Mouse (Mus musculus) MEL (cell line): ENCODE measurements around the gene Gm10300. TPM values are rescaled to one million over a fixed set of nuclear protein-coding genes. Genes with fewer than 3 reads are reported as not detected.
A peak's percentile ranks its signal among the peaks of the same experiment; 100 is the strongest.

Source experiments
- DNase-seq: peaks from one replicate; pipeline ENCODE4 v3.0.0; 2011; ENCODE audit warnings: low read depth, low spot score
- H3K27ac ChIP-seq: 2 replicates; pipeline ENCODE4 v1.5.1; 2012; ENCODE audit warnings: low read depth, mild to moderate bottlenecking, control low read depth, low read length, moderate library complexity; ENCODE audit not compliant: control insufficient read depth
- H3K27me3 ChIP-seq, 2 experiments: fragments of 150-350 bp in 1 of 2; sonication (generic) in 1 of 2; 2 replicates each; pipeline ENCODE4 v1.6.1; 2012; ENCODE audit warnings: low read length in 2 of 2, mild to moderate bottlenecking in 2 of 2, improper control_type of control experiment in 1 of 2, moderate library complexity in 1 of 2; ENCODE audit not compliant: insufficient read depth in 2 of 2, control insufficient read depth in 1 of 2
- H3K36me3 ChIP-seq, 2 experiments: 2 replicates each; pipeline ENCODE4 v1.6.1; 2012 to 2014; ENCODE audit warnings: low read length in 2 of 2, improper control_type of control experiment in 1 of 2, inconsistent platforms in 1 of 2, mild to moderate bottlenecking in 1 of 2; ENCODE audit not compliant: insufficient read depth in 2 of 2, control insufficient read depth in 1 of 2
- H3K4me1 ChIP-seq, 2 experiments: fragments of 150-350 bp in 1 of 2; sonication (generic) in 1 of 2; 2 replicates each; pipeline ENCODE4 v1.6.1; 2012; ENCODE audit warnings: low read length in 2 of 2, improper control_type of control experiment in 1 of 2, mild to moderate bottlenecking in 1 of 2; ENCODE audit not compliant: insufficient read depth in 2 of 2, control insufficient read depth in 1 of 2
- H3K4me3 ChIP-seq, 2 experiments: fragments of 150-350 bp in 1 of 2; sonication (generic) in 1 of 2; 2 replicates each; pipeline ENCODE4 v1.5.1; 2012; ENCODE audit warnings: low read depth in 2 of 2, low read length in 2 of 2, mild to moderate bottlenecking in 2 of 2, moderate library complexity in 2 of 2, control low read depth in 1 of 2, improper control_type of control experiment in 1 of 2; ENCODE audit not compliant: control insufficient read depth in 1 of 2, insufficient read depth in 1 of 2
- H3K79me2 ChIP-seq: 2 replicates; pipeline ENCODE4 v1.6.1; 2012; ENCODE audit warnings: mild to moderate bottlenecking, low read length, moderate library complexity; ENCODE audit not compliant: control insufficient read depth, poor library complexity, insufficient read depth
- H3K9ac ChIP-seq: 2 replicates; pipeline ENCODE4 v1.6.1; 2012; ENCODE audit warnings: low read depth, mild to moderate bottlenecking, control low read depth, low read length, moderate library complexity; ENCODE audit not compliant: control insufficient read depth, poor library complexity, severe bottlenecking
- H3K9me3 ChIP-seq: fragments of 150-350 bp; sonication (generic); replicated peaks from 2 replicates; pipeline ENCODE4 v1.6.1; 2012; ENCODE audit warnings: mild to moderate bottlenecking, low read length, improper control_type of control experiment, moderate library complexity; ENCODE audit not compliant: insufficient read depth
- BHLHE40 ChIP-seq: IDR thresholded peaks from 2 replicates; pipeline ENCODE4 v1.6.1; 2012; ENCODE audit warnings: low read depth, mild to moderate bottlenecking, inconsistent platforms, low read length, improper control_type of control experiment, borderline replicate concordance
- CHD1 ChIP-seq: IDR thresholded peaks from 2 replicates; pipeline ENCODE4 v1.6.1; 2012; ENCODE audit warnings: low read depth, mild to moderate bottlenecking, inconsistent platforms, low read length, improper control_type of control experiment
- CHD2 ChIP-seq: IDR thresholded peaks from 2 replicates; pipeline ENCODE4 v1.6.1; 2011; ENCODE audit warnings: low read length, improper control_type of control experiment
- CTCF ChIP-seq, 3 experiments: IDR thresholded peaks in 2 of 3; conservative IDR thresholded peaks in 1 of 3; 2 replicates each; pipeline ENCODE4 v1.5.1; 2011 to 2012; ENCODE audit warnings: low read length in 3 of 3, low read depth in 2 of 3, mild to moderate bottlenecking in 2 of 3, improper control_type of control experiment in 1 of 3, inconsistent platforms in 1 of 3, mixed read lengths in 1 of 3, moderate library complexity in 1 of 3; ENCODE audit not compliant: control insufficient read depth in 1 of 3, insufficient read depth in 1 of 3, poor library complexity in 1 of 3, severe bottlenecking in 1 of 3
- E2F4 ChIP-seq: IDR thresholded peaks from 2 replicates; pipeline ENCODE4 v1.6.1; 2011; ENCODE audit warnings: low read depth, low read length, improper control_type of control experiment, borderline replicate concordance
- ELF1 ChIP-seq: IDR thresholded peaks from 2 replicates; pipeline ENCODE4 v1.6.1; 2014; ENCODE audit warnings: low read depth, mild to moderate bottlenecking, inconsistent platforms, low read length, improper control_type of control experiment, moderate library complexity
- EP300 ChIP-seq, 2 experiments: IDR thresholded peaks; 2 replicates each; pipeline ENCODE4 v1.6.1; 2011; ENCODE audit warnings: improper control_type of control experiment in 2 of 2, low read length in 2 of 2, low read depth in 1 of 2, mild to moderate bottlenecking in 1 of 2
- GABPA ChIP-seq: IDR thresholded peaks from 2 replicates; pipeline ENCODE4 v1.6.1; 2012; ENCODE audit warnings: low read depth, mild to moderate bottlenecking, inconsistent platforms, low read length, improper control_type of control experiment, moderate library complexity
- GATA1 ChIP-seq: IDR thresholded peaks from 2 replicates; pipeline ENCODE4 v1.6.1; 2011; ENCODE audit warnings: low read depth, low read length, improper control_type of control experiment
- HCFC1 ChIP-seq: IDR thresholded peaks from 2 replicates; pipeline ENCODE4 v1.6.1; 2012; ENCODE audit warnings: low read depth, mild to moderate bottlenecking, inconsistent platforms, low read length, improper control_type of control experiment, moderate library complexity
- JUND ChIP-seq: IDR thresholded peaks from 2 replicates; pipeline ENCODE4 v1.6.1; 2011; ENCODE audit warnings: low read depth, mild to moderate bottlenecking, improper control_type of control experiment, low read length
- KAT2A ChIP-seq: conservative IDR thresholded peaks from 2 replicates; pipeline ENCODE4 v1.6.1; 2012; ENCODE audit warnings: low read depth, low read length, improper control_type of control experiment, inconsistent platforms
- MAFK ChIP-seq: IDR thresholded peaks from 2 replicates; pipeline ENCODE4 v1.6.1; 2011; ENCODE audit warnings: low read depth, mild to moderate bottlenecking, low read length, improper control_type of control experiment, borderline replicate concordance
- MAX ChIP-seq: IDR thresholded peaks from 2 replicates; pipeline ENCODE4 v1.6.1; 2011; ENCODE audit warnings: low read length, improper control_type of control experiment
- MAZ ChIP-seq: IDR thresholded peaks from 2 replicates; pipeline ENCODE4 v1.6.1; 2012; ENCODE audit warnings: low read depth, mild to moderate bottlenecking, inconsistent platforms, low read length, improper control_type of control experiment
- MXI1 ChIP-seq: IDR thresholded peaks from 2 replicates; pipeline ENCODE4 v1.6.1; 2011; ENCODE audit warnings: mild to moderate bottlenecking, low read depth, low read length, improper control_type of control experiment
- MYB ChIP-seq: IDR thresholded peaks from 2 replicates; pipeline ENCODE4 v1.6.1; 2011; ENCODE audit warnings: mild to moderate bottlenecking, low read depth, low read length, improper control_type of control experiment
- MYC ChIP-seq: IDR thresholded peaks from 2 replicates; pipeline ENCODE4 v1.6.1; 2011; ENCODE audit warnings: low read depth, mild to moderate bottlenecking, low read length, improper control_type of control experiment, moderate library complexity
- NELFE ChIP-seq: IDR thresholded peaks from 2 replicates; pipeline ENCODE4 v1.6.1; 2011; ENCODE audit warnings: low read depth, low read length, improper control_type of control experiment
- NRF1 ChIP-seq: IDR thresholded peaks from 2 replicates; pipeline ENCODE4 v1.6.1; 2014; ENCODE audit warnings: low read depth, mild to moderate bottlenecking, inconsistent platforms, low read length, improper control_type of control experiment, moderate library complexity; ENCODE audit not compliant: poor library complexity, insufficient read depth, severe bottlenecking
- POLR2A ChIP-seq, 2 experiments: IDR thresholded peaks; 2 replicates each; pipeline ENCODE4 v1.6.1; 2011 to 2012; ENCODE audit warnings: low read length in 2 of 2, mild to moderate bottlenecking in 2 of 2, control low read depth in 1 of 2, improper control_type of control experiment in 1 of 2, low read depth in 1 of 2, moderate library complexity in 1 of 2; ENCODE audit not compliant: control insufficient read depth in 1 of 2, insufficient read depth in 1 of 2, poor library complexity in 1 of 2
- POLR2AphosphoS2 ChIP-seq: IDR thresholded peaks from 2 replicates; pipeline ENCODE4 v1.6.1; 2011; ENCODE audit warnings: low read length, improper control_type of control experiment
- POLR2AphosphoS5 ChIP-seq: IDR thresholded peaks from 2 replicates; pipeline ENCODE4 v1.6.1; 2012; ENCODE audit warnings: low read depth, borderline replicate concordance, mild to moderate bottlenecking, inconsistent platforms, low read length, moderate library complexity, mixed read lengths
- RAD21 ChIP-seq: IDR thresholded peaks from 2 replicates; pipeline ENCODE4 v1.6.1; 2011; ENCODE audit warnings: mild to moderate bottlenecking, low read depth, low read length, improper control_type of control experiment
- RCOR1 ChIP-seq: IDR thresholded peaks from 2 replicates; pipeline ENCODE4 v1.6.1; 2012; ENCODE audit warnings: low read depth, mild to moderate bottlenecking, inconsistent platforms, low read length, improper control_type of control experiment
- SIN3A ChIP-seq: IDR thresholded peaks from 2 replicates; pipeline ENCODE4 v1.6.1; 2012; ENCODE audit warnings: low read length, improper control_type of control experiment, inconsistent platforms
- SMC3 ChIP-seq: IDR thresholded peaks from 2 replicates; pipeline ENCODE4 v1.6.1; 2011; ENCODE audit warnings: low read depth, low read length, improper control_type of control experiment
- TAL1 ChIP-seq: IDR thresholded peaks from 2 replicates; pipeline ENCODE4 v1.6.1; 2012; ENCODE audit warnings: mild to moderate bottlenecking, inconsistent platforms, low read length, moderate library complexity, mixed read lengths
- TBP ChIP-seq: IDR thresholded peaks from 2 replicates; pipeline ENCODE4 v1.8.0; 2011; ENCODE audit warnings: low read depth, low read length, improper control_type of control experiment
- TCF12 ChIP-seq: IDR thresholded peaks from 2 replicates; pipeline ENCODE4 v1.6.1; 2014; ENCODE audit warnings: low read depth, mild to moderate bottlenecking, inconsistent platforms, low read length, improper control_type of control experiment, moderate library complexity
- UBTF ChIP-seq: IDR thresholded peaks from 2 replicates; pipeline ENCODE4 v1.6.1; 2012; ENCODE audit warnings: low read depth, mild to moderate bottlenecking, inconsistent platforms, low read length, improper control_type of control experiment, moderate library complexity, borderline replicate concordance; ENCODE audit not compliant: insufficient read depth
- USF1 ChIP-seq: IDR thresholded peaks from 2 replicates; pipeline ENCODE4 v1.6.1; 2014; ENCODE audit warnings: low read depth, mild to moderate bottlenecking, inconsistent platforms, low read length, improper control_type of control experiment, moderate library complexity
- USF2 ChIP-seq, 2 experiments: IDR thresholded peaks; 2 replicates each; pipeline ENCODE4 v1.6.1; 2011 to 2012; ENCODE audit warnings: improper control_type of control experiment in 2 of 2, low read length in 2 of 2, borderline replicate concordance in 1 of 2, inconsistent platforms in 1 of 2, low read depth in 1 of 2, mild to moderate bottlenecking in 1 of 2; ENCODE audit not compliant: insufficient read depth in 1 of 2
- ZC3H11A ChIP-seq: IDR thresholded peaks from 2 replicates; pipeline ENCODE4 v1.6.1; 2012; ENCODE audit warnings: low read depth, mild to moderate bottlenecking, inconsistent platforms, low read length, improper control_type of control experiment
- ZKSCAN1 ChIP-seq: IDR thresholded peaks from 2 replicates; pipeline ENCODE4 v1.6.1; 2012; ENCODE audit warnings: low read depth, mild to moderate bottlenecking, inconsistent platforms, low read length, improper control_type of control experiment, moderate library complexity
- ZMIZ1 ChIP-seq: IDR thresholded peaks from 2 replicates; pipeline ENCODE4 v1.6.1; 2012; ENCODE audit warnings: low read depth, mild to moderate bottlenecking, inconsistent platforms, low read length, improper control_type of control experiment, moderate library complexity
- ZNF384 ChIP-seq: IDR thresholded peaks from 2 replicates; pipeline ENCODE4 v1.6.1; 2012; ENCODE audit warnings: low read depth, mild to moderate bottlenecking, inconsistent platforms, low read length, improper control_type of control experiment
- polyA plus RNA-seq, 2 experiments: library from polyadenylated mRNA; stranded (reverse) in 1 of 2; unstranded in 1 of 2; fragments of >175 nt in 1 of 2; fragments of >200 nt in 1 of 2; gene quantifications; 2 replicates each; pipeline versions ENCODE4 v1.2.1 to v1.2.4; 2012; ENCODE audit warnings: low replicate concordance in 2 of 2, low read depth in 1 of 2; ENCODE audit not compliant: insufficient read length in 2 of 2, insufficient read depth in 1 of 2, missing spikeins in 1 of 2
- total RNA-seq: library from RNA; depleted of rRNA; stranded (reverse); fragments of 300-350 nt; gene quantifications from 2 replicates; pipeline ENCODE4 v1.2.3, GENCODE M21; 2012

Gene Gm10300
- total and polyA plus RNA-seq, 3 experiments: 0.18 to 0.46 TPM; not detected in 1

- Histone ChIP-seq H3K36me3 (peaks cover 0 to 16% of the 10 kb centered on the region in 2 experiments; a peak in 2 of 4 replicates), H3K27ac (peak overlapping the region; percentile 100), H3K79me2 (peaks cover 18% of the 10 kb centered on the region), H3K9ac (peak overlapping the region; percentile 85), H3K4me3 (peak overlapping the region; percentile 63 to 73), H3K27me3 (no peaks in the 10 kb centered on the region), H3K9me3 (no peaks in the 10 kb centered on the region), H3K4me1 (peaks cover 9 to 28% of the 10 kb centered on the region in 2 experiments)
- DNase-seq: peak; percentile 93
- no peak for TF ChIP-seq CTCF (IDR thresholded peaks at IDR 0.05 in 2 of 3, conservative IDR thresholded peaks at IDR 0.05 in 1 of 3; ENCODE audit: control insufficient read depth in 1 of 3, insufficient read depth in 1 of 3, low read depth in 2 of 3, low read length in 3 of 3, poor library complexity in 1 of 3, severe bottlenecking in 1 of 3)
- TF ChIP-seq MYB: no peak
- TF ChIP-seq RCOR1: peak; percentile 80
- TF ChIP-seq MAX: 0 out of 2 replicates have a peak, but pooled peaks have one; percentile 61
- TF ChIP-seq ZNF384: no peak; the same call in 1 of the 2 replicates
- peak; percentile 62; the same call in 1 of the 2 replicates for TF ChIP-seq KAT2A
- TF ChIP-seq TCF12: peak; percentile 59
- no peak for TF ChIP-seq UBTF
- TF ChIP-seq TBP: peak; percentile 92
- peak; percentile 28 for TF ChIP-seq TAL1
- TF ChIP-seq ZKSCAN1: no peak
- TF ChIP-seq EP300 (IDR thresholded peaks at IDR 0.05; ENCODE audit: low read depth in 1 of 2, low read length in 2 of 2): peak; percentile 46 to 78
- TF ChIP-seq NRF1: no peak
- no peak for TF ChIP-seq GABPA
- peak; percentile 56; the same call in 1 of the 2 replicates for TF ChIP-seq MYC
- TF ChIP-seq SIN3A: peak; percentile 86
- peak; percentile 76 for TF ChIP-seq POLR2AphosphoS2
- TF ChIP-seq MXI1: peak; percentile 78; the same call in 1 of the 2 replicates
- TF ChIP-seq USF1: peak; percentile 13; the same call in 1 of the 2 replicates
- peak in 1 of 2 experiments; percentile 80; a peak in 2 of 4 replicates for TF ChIP-seq POLR2A (IDR thresholded peaks at IDR 0.05; ENCODE audit: control insufficient read depth in 1 of 2, insufficient read depth in 1 of 2, low read depth in 1 of 2, low read length in 2 of 2, poor library complexity in 1 of 2)
- no peak for TF ChIP-seq CHD1
- TF ChIP-seq CHD2: no peak; the same call in 1 of the 2 replicates
- TF ChIP-seq ELF1: peak; percentile 40; the same call in 1 of the 2 replicates
- TF ChIP-seq HCFC1: peak; percentile 71; the same call in 1 of the 2 replicates
- TF ChIP-seq SMC3: no peak; the same call in 1 of the 2 replicates
- no peak for TF ChIP-seq ZC3H11A
- 0 out of 2 replicates have a peak, but pooled peaks have one; percentile 29 for TF ChIP-seq GATA1
- no peak for TF ChIP-seq USF2 (IDR thresholded peaks at IDR 0.05; ENCODE audit: borderline replicate concordance in 1 of 2, insufficient read depth in 1 of 2, low read depth in 1 of 2, low read length in 2 of 2)
- peak; percentile 43; the same call in 1 of the 2 replicates for TF ChIP-seq MAZ
- peak; percentile 57 for TF ChIP-seq NELFE
- TF ChIP-seq ZMIZ1: peak; percentile 88
- no peak; the same call in 1 of the 2 replicates for TF ChIP-seq RAD21
- TF ChIP-seq JUND: peak; percentile 27; the same call in 1 of the 2 replicates
- TF ChIP-seq E2F4: no peak
- no peak for TF ChIP-seq POLR2AphosphoS5
- TF ChIP-seq MAFK: no peak
- TF ChIP-seq BHLHE40: no peak; the same call in 1 of the 2 replicates
Observed at GRCm38 (mm10) chr4:132078296-132078714, 3.8 kb downstream of the Gm10300 start.
